Mouse (Mus musculus) brain, adult 2 months (tissue): ENCODE data around the gene Cnbp.
A peak's percentile ranks its signal among the peaks of the same experiment; 100 is the strongest.

Source experiments
- DNase-seq: peaks from one replicate; pipeline ENCODE4 v3.0.0; 2011; ENCODE audit warnings: low read depth, low spot score

The Cnbp gene

GRCm38 (mm10) chr6:87806028-87806427 is 44.9 kb downstream of the Cnbp start:
- peak; percentile 18 for DNase-seq

GRCm38 (mm10) chr6:87805448-87805847 is 45.5 kb downstream of the Cnbp start:
- DNase-seq: no peak

DNA sequence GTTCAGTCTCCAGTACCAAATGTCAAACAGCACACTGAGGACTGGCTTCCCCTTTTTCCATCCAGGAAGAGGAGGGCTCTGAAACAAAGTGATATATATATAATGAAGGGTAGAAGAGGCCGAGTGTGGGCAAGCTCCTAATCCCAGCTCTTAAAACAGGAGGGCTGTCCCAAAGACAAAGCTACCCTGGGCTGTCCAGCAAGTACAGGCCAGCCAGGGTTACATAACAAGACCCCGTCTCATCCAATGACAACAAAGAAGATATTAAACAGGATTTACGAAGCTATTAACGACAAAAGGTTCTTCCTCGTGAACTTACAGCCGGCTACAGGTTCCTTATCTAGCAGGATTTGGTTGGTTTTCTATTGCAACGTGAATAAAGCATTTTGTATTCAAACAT is 46.0 kb downstream of the Cnbp start:
- DNase-seq: no peak

- no peak for DNase-seq
These were observed 46.9 kb downstream of the Cnbp start for GRCm38 (mm10) chr6:87804036-87804435.

DNA sequence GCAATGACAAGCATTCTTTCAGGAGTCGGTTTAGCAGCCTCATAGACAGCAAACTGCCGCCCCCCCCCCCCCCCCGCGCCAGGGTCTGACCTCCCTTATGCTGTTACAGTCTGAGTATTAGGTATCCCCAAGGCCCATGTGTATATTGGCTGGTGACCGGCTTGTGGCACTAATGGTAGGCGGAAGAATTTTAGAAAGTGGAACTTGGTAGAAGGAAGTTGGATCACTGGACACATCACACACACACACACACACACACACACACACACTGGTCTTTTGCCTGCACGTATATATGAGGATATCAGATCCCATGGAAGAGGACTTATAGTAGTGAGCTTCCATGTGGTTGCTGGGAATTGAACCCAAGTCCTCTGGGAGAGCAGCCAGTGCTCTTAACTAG is 48.4 kb downstream of the Cnbp start:
- no peak for DNase-seq

DNA sequence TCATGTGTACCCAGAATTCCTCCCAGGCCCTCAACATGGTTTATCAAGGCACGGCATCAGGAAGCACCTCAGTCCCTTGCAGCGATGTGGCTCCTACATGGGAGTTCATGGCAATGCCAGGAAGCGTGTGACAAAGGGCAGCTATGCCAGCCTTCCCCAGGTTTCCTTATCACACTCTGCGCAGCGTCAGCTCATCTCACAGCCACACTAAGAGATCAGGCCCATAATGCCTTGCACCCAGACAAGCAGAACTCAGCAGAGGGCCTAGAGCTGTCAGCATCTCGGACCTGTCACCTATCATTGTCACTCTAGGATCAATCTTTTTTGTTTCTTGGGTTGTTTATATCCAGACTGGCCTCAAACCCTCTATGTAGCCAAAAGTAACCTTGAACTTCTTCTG is 51.3 kb downstream of the Cnbp start:
- no peak for DNase-seq

GRCm38 (mm10) chr6:87797321-87797720 is 53.6 kb downstream of the Cnbp start:
- no peak for DNase-seq

DNA sequence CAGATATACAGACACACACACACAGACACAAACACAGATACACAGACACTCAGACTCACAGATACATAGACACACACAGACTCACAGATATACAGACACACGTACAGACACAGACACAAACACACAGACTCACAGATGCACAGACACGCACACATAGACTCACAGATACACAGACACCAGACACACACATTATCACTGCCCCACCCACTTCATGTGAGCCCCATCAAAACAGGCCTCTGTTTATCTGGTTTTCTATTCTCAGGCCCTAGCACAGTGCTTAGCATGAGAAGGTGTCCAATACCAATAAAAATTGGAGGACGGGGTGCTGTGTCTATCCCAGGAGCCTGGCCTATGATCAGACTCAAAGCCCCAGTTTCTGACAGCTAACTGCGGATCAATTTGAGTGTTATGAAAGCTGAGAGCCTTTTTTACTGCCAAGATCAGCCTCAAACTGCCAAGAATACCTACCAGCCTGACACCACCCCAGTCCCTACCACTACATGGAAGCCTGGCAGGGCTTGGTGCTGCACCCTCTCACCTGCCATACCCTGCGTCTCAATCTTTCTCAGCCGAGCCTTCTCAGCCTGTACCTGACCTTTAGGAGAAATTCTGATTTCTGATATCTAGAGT is 54.5 kb downstream of the Cnbp start:
- peak; percentile 17 for DNase-seq

DNA sequence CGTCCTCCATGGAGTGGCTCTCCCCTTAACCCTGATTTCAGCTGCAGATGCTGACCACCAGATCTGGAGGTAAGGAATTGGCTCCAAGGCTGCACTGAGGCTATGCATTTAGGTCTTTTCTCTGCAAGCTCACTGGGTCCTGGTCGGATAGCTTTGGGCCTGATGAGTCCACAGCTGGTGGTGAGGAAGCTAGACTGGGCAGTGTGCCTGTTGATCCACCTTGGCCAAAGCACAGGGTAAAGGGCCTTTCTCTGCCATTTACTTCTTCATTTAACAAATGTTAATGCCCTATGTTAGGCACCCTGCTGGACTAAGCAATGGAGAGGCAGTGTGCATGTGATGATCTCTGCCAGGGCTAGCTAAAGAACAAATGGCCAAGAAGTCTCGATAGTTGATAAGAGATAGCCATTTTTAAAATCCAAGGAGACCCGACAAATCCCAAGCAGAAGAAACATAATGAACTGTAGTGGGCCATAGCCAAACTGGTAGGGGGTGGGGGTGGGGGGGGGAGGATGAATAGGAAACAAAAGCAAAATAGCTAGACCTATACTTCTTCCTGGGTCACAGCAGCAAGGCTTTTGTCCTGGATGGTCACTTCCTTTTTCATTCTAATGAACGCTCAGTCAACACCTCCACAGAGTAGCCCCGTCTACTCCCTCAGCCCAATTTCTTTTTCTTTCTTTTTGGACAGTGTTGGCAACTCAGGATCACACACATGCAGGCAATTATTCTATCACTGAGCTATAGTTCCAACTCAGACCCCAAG is 55.3 kb downstream of the Cnbp start:
- peak; percentile 77 for DNase-seq

GRCm38 (mm10) chr6:87793821-87794510 is 56.9 kb downstream of the Cnbp start:
- DNase-seq: peak; percentile 94
